Mouse (Mus musculus) stomach, postnatal 0 days (tissue): ENCODE data around the gene Pcnx2. TPM values are rescaled to one million over a fixed set of nuclear protein-coding genes. Genes with fewer than 3 reads are reported as not detected.

Experiments used
- ATAC-seq: fragments of 200-750 bp; cut with Nextera tagmentation; 2 replicates; pipeline ENCODE4 v1.8.0; 2017; ENCODE audit not compliant: low FRiP score, low TSS enrichment
- DNase-seq: peaks from one replicate; pipeline ENCODE4 v3.0.0-alpha.2; 2016; ENCODE audit warnings: low spot score
- H3K27ac ChIP-seq: fragments of 300-500 bp; sonication (generic); replicated peaks from 2 replicates; pipeline ENCODE4 v1.5.1; 2014; ENCODE audit warnings: mild to moderate bottlenecking, control low read depth
- H3K27me3 ChIP-seq: fragments of 300-500 bp; sonication (generic); 2 replicates; pipeline ENCODE4 v1.6.1; 2014; ENCODE audit warnings: low read length; ENCODE audit not compliant: control insufficient read depth, insufficient read depth
- H3K36me3 ChIP-seq: fragments of 300-500 bp; sonication (generic); 2 replicates; pipeline ENCODE4 v1.6.1; 2014; ENCODE audit warnings: low read length, mixed read lengths; ENCODE audit not compliant: control insufficient read depth, insufficient read depth
- H3K4me1 ChIP-seq: fragments of 300-500 bp; sonication (generic); replicated peaks from 2 replicates; pipeline ENCODE4 v1.6.1; 2014; ENCODE audit warnings: antibody characterized with exemption; ENCODE audit not compliant: control insufficient read depth, insufficient read depth
- H3K4me2 ChIP-seq: fragments of 300-500 bp; sonication (generic); replicated peaks from 2 replicates; pipeline ENCODE4 v1.6.1; 2014; ENCODE audit warnings: low read depth, mild to moderate bottlenecking, control low read depth, moderate library complexity
- H3K4me3 ChIP-seq: fragments of 300-500 bp; sonication (generic); 2 replicates; pipeline ENCODE4 v1.5.1; 2014; ENCODE audit warnings: low read depth, low read length, control low read depth
- H3K9ac ChIP-seq: fragments of 300-500 bp; sonication (generic); 2 replicates; pipeline ENCODE4 v1.6.1; 2014; ENCODE audit warnings: mild to moderate bottlenecking, low read length, control low read depth, mixed read lengths
- H3K9me3 ChIP-seq: fragments of 300-500 bp; sonication (generic); 2 replicates; pipeline ENCODE4 v1.6.1; 2016; ENCODE audit warnings: low read length; ENCODE audit not compliant: control insufficient read depth
- CTCF ChIP-seq: IDR thresholded peaks from 2 replicates; pipeline ENCODE4 v1.5.1; 2016; ENCODE audit warnings: antibody characterized with exemption, low read depth, mild to moderate bottlenecking, moderate library complexity
- EP300 ChIP-seq: optimal IDR thresholded peaks from 2 replicates; pipeline ENCODE3; 2016; ENCODE audit warnings: antibody characterized with exemption
- WGBS: fragments of 180-500 bp; shearing (Covaris S2); extraction: QIAGEN DNeasy Blood & Tissue Kit; methylation state at CpG from one replicate; pipeline ENCODE4 v1.1.7; 2014; 5-methylcytosine and 5-hydroxymethylcytosine counted together
- polyA plus RNA-seq: library from polyadenylated mRNA; unstranded; fragments of >200 nt; fragmentation: Nextera tagmentation; extraction: Ambion mirVana; gene quantifications from 2 replicates; pipeline ENCODE4 v1.2.1, GENCODE M21; 2015

Pcnx2 gene
- polyA plus RNA-seq, 1 experiment from 2014 or later, result 0.17 TPM

GRCm38 (mm10) chr8:125726143-125726542, 172.0 kb downstream of the Pcnx2 start:
- no peak for ATAC-seq
- 85% methylated on average over 4 of the region's 4 CpGs for WGBS
- TF ChIP-seq EP300 (no peak), CTCF (no peak)

GRCm38 (mm10) chr8:125725037-125725820, 172.9 kb downstream of the Pcnx2 start:
- Histone ChIP-seq H3K4me2 (no peak overlapping the region), H3K36me3 (no peaks in the 10 kb centered on the region), H3K4me1 (no peaks in the 10 kb centered on the region), H3K27ac (no peak overlapping the region), H3K4me3 (no peak overlapping the region), H3K27me3 (no peaks in the 10 kb centered on the region), H3K9me3 (no peaks in the 10 kb centered on the region), H3K9ac (no peak overlapping the region)
- WGBS, result 78% methylated on average over 6 of the region's 6 CpGs
- DNase-seq (no peak), ATAC-seq (peak; percentile 16; the same call in 1 of the 2 replicates)
- TF ChIP-seq EP300 (no peak), CTCF (no peak)

More at GRCm38 (mm10) chr8:125726143-125726542, 172.0 kb downstream of the Pcnx2 start:
- no peak for DNase-seq
- Histone ChIP-seq H3K36me3 (no peaks in the 10 kb centered on the region), H3K4me3 (no peak overlapping the region), H3K27ac (no peak overlapping the region), H3K4me1 (no peaks in the 10 kb centered on the region), H3K27me3 (no peaks in the 10 kb centered on the region), H3K4me2 (no peak overlapping the region), H3K9ac (no peak overlapping the region), H3K9me3 (no peaks in the 10 kb centered on the region)

- Histone ChIP-seq H3K9ac (no peak overlapping the region), H3K27me3 (no peaks in the 10 kb centered on the region), H3K9me3 (no peaks in the 10 kb centered on the region), H3K36me3 (no peaks in the 10 kb centered on the region), H3K4me3 (no peak overlapping the region), H3K4me1 (no peaks in the 10 kb centered on the region), H3K27ac (no peak overlapping the region), H3K4me2 (no peak overlapping the region)
- no peak for TF ChIP-seq EP300
- no peak for TF ChIP-seq CTCF
- whole genome bisulfite sequencing, result 95% methylated on average over 6 of the region's 6 CpGs
- ATAC-seq (no peak), DNase-seq (no peak)
These were observed 174.7 kb downstream of the Pcnx2 start for GRCm38 (mm10) chr8:125723437-125723836.

GRCm38 (mm10) chr8:125722675-125723074, 175.4 kb downstream of the Pcnx2 start:
- no peaks in the 10 kb centered on the region for H3K27me3 ChIP-seq
- ATAC-seq (no peak), DNase-seq (no peak)
- WGBS, result 80% methylated on average over 7 of the region's 7 CpGs
- no peak overlapping the region for H3K27ac ChIP-seq
- no peak overlapping the region for H3K4me3 ChIP-seq
- H3K4me2 ChIP-seq, result no peak overlapping the region
- no peaks in the 10 kb centered on the region for H3K36me3 ChIP-seq
- TF ChIP-seq EP300 (no peak), CTCF (no peak)
- H3K4me1 ChIP-seq, result no peaks in the 10 kb centered on the region
- no peaks in the 10 kb centered on the region for H3K9me3 ChIP-seq
- no peak overlapping the region for H3K9ac ChIP-seq

GRCm38 (mm10) chr8:125718914-125719313, 179.2 kb downstream of the Pcnx2 start:
- WGBS, result 72% methylated on average over 4 of the region's 4 CpGs
- Histone ChIP-seq H3K36me3 (no peaks in the 10 kb centered on the region), H3K9me3 (no peaks in the 10 kb centered on the region), H3K4me1 (no peaks in the 10 kb centered on the region), H3K27ac (no peak overlapping the region), H3K4me3 (no peak overlapping the region), H3K27me3 (no peaks in the 10 kb centered on the region), H3K9ac (no peak overlapping the region), H3K4me2 (no peak overlapping the region)
- DNase-seq (no peak), ATAC-seq (no peak)
- TF ChIP-seq CTCF, result peak; percentile 64
- no peak for TF ChIP-seq EP300

- 39% methylated on average over 7 of the region's 7 CpGs for whole genome bisulfite sequencing
- H3K4me3 ChIP-seq, result no peak overlapping the region
- DNase-seq (no peak), ATAC-seq (no peak)
- no peaks in the 10 kb centered on the region for H3K9me3 ChIP-seq
- no peaks in the 10 kb centered on the region for H3K36me3 ChIP-seq
- H3K4me2 ChIP-seq, result no peak overlapping the region
- TF ChIP-seq EP300 (no peak), CTCF (no peak)
- H3K27me3 ChIP-seq, result no peaks in the 10 kb centered on the region
- no peaks in the 10 kb centered on the region for H3K4me1 ChIP-seq
- no peak overlapping the region for H3K27ac ChIP-seq
- H3K9ac ChIP-seq, result no peak overlapping the region
These were observed 181.5 kb downstream of the Pcnx2 start for GRCm38 (mm10) chr8:125716613-125717012.
